ENCODE assay signal across 26 mouse cellular contexts in the genomic region with DNA sequence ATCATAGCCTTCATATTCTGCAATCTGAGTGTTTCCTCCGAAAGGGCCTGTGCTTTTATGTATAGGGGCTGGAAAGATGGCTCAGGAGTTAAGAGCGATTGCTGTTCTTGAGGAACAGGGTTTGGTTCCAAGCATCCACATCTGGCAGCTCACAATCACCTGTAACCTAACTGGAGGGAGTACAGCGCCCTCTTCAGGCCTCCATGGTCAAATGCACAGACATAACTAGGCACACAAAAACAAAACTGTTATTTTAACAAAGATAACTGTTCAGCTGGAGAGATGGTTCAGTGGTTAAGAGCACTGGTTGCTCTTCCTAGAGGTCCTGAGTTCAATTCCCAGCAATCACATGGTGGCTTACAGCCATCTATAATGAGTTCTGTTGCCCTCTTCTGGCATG. TPM values are rescaled to one million over a fixed set of nuclear protein-coding genes. Genes with fewer than 3 reads are reported as not detected.
DNase-seq lines count a peak whose midpoint lies in the region; ATAC-seq and TF ChIP-seq lines count a peak whose summit lies in the region.
"Had no signal": no experiment of that assay in that cellular context is flagged by ENCODE, and none has a peak within 500 bp of the region (broad histone marks: within the 10 kb centered on the region; RNA-seq: fewer than 3 reads in every experiment).

No protein-coding gene starts in this region.

- H3K79me2 ChIP-seq in CH12.LX (replicated peaks; ENCODE audit: control insufficient read depth, extremely low read depth, insufficient read depth, poor library complexity, severe bottlenecking), result 0 out of 2 replicates have a peak, but pooled peaks cover 2% of the 10 kb centered on the region

- no peak; the same call in 1 of the 2 replicates for TF ChIP-seq RAD21 in CH12.LX (IDR thresholded peaks at IDR 0.05; ENCODE audit: low read depth, low read length)

- TF ChIP-seq CTCF in gastrocnemius, adult 2 months (IDR thresholded peaks at IDR 0.05), result peak; percentile 8; the same call in 1 of the 2 replicates
- peak; percentile 38; the same call in 1 of the 2 replicates for TF ChIP-seq CTCF in liver, embryonic 14.5 days (IDR thresholded peaks at IDR 0.05; ENCODE audit: low read depth)
- TF ChIP-seq CTCF in CH12.LX (conservative IDR thresholded peaks at IDR 0.05 in 1 of 2, IDR thresholded peaks at IDR 0.05 in 1 of 2; ENCODE audit: low read depth in 2 of 2, low read length in 2 of 2), result peak; percentile 29 to 54; a peak in 3 of 4 replicates

- no peak for DNase-seq in gastrocnemius, adult 2 months
- no peak for DNase-seq in gastrocnemius, postnatal 10 days
- DNase-seq in liver, embryonic 14.5 days (ENCODE audit: low read depth in 3 of 3, low spot score in 3 of 3), result no peak
- DNase-seq in CH12.LX (ENCODE audit: extremely low read depth) (no peak), ZHBTc4 (ENCODE audit: low read depth, low spot score) (peak; percentile 58)
- DNase-seq in ovary, postnatal 14 days (ENCODE audit: low spot score), result no peak
- DNase-seq: cerebellum, adult 2 months; cerebellum, postnatal 36 days; gastrocnemius, postnatal 25 days; lung, adult 2 months; thymus, postnatal 14 days had no signal

- no peak overlapping the region for H3K27ac ChIP-seq in gastrocnemius, adult 2 months
- H3K27ac ChIP-seq in liver, embryonic 14.5 days, result no peak overlapping the region
- no peak overlapping the region for H3K27ac ChIP-seq in liver, embryonic 12.5 days
- no peak overlapping the region for H3K27ac ChIP-seq in CH12.LX (ENCODE audit: insufficient read depth, low read depth)
- H3K27ac ChIP-seq: hindbrain, embryonic 12.5 days; kidney, embryonic 15.5 days; limb, embryonic 15.5 days; macrophage; neural tube, embryonic 13.5 days; stomach, embryonic 15.5 days had no signal

- no peaks in the 10 kb centered on the region for H3K27me3 ChIP-seq in liver, embryonic 14.5 days (ENCODE audit: control insufficient read depth, insufficient read depth, low read length)
- no peaks in the 10 kb centered on the region for H3K27me3 ChIP-seq in liver, embryonic 12.5 days (replicated peaks)
- H3K27me3 ChIP-seq in CH12.LX (replicated peaks), result no peaks in the 10 kb centered on the region
- H3K27me3 ChIP-seq: hindbrain, embryonic 12.5 days; kidney, embryonic 15.5 days; limb, embryonic 15.5 days; neural tube, embryonic 13.5 days; stomach, embryonic 15.5 days had no signal

- in situ Hi-C loops in CH12.LX (cut with MboI; ENCODE audit: low pct_ligation_motif_present, low pct_unique_long_range_greater_than_20kb, low sequenced_read_pairs), result no loop called here

- no peak for TF ChIP-seq EP300 in liver, embryonic 14.5 days (IDR thresholded peaks at IDR 0.05; ENCODE audit: low read depth)
- TF ChIP-seq EP300 in CH12.LX (IDR thresholded peaks at IDR 0.05; ENCODE audit: low read length), result no peak

- ATAC-seq in liver, embryonic 14.5 days (ENCODE audit: insufficient read depth), result no peak
- ATAC-seq in liver, embryonic 12.5 days, result no peak
- no peak for ATAC-seq in erythroid progenitor cell, adult 5-6 weeks (replicated peaks; ENCODE audit: low FRiP score, poor library complexity, severe bottlenecking)

- H3K4me2 ChIP-seq in liver, embryonic 14.5 days (ENCODE audit: low read depth), result no peak overlapping the region
- no peak overlapping the region for H3K4me2 ChIP-seq in liver, embryonic 12.5 days
- no peak overlapping the region for H3K4me2 ChIP-seq in CH12.LX (ENCODE audit: insufficient read depth, low read depth, poor library complexity, severe bottlenecking)
- H3K4me2 ChIP-seq: hindbrain, embryonic 12.5 days; kidney, embryonic 15.5 days; limb, embryonic 15.5 days; midbrain, embryonic 11.5 days; neural tube, embryonic 13.5 days; stomach, embryonic 15.5 days had no signal

- no peak overlapping the region for H3K4me3 ChIP-seq in gastrocnemius, adult 2 months
- H3K4me3 ChIP-seq in liver, embryonic 14.5 days (ENCODE audit: insufficient read depth in 1 of 2, low read depth in 2 of 2, low read length in 2 of 2), result no peak overlapping the region
- no peak overlapping the region for H3K4me3 ChIP-seq in liver, embryonic 12.5 days
- no peak overlapping the region for H3K4me3 ChIP-seq in CH12.LX (replicated peaks in 1 of 3; ENCODE audit: low read depth in 2 of 3, low read length in 2 of 3, poor library complexity in 1 of 3)
- H3K4me3 ChIP-seq: hindbrain, embryonic 12.5 days; kidney, embryonic 15.5 days; limb, embryonic 15.5 days; neural tube, embryonic 13.5 days; stomach, embryonic 15.5 days had no signal

- no peak for TF ChIP-seq POLR2A in CH12.LX (IDR thresholded peaks at IDR 0.05; ENCODE audit: low read depth, low read length)

- dilution Hi-C loops in CH12.LX (cut with MboI; ENCODE audit: extremely low pct_ligation_motif_present, extremely low pct_unique_long_range_greater_than_20kb, low sequenced_read_pairs), result no loop called here

- no peaks in the 10 kb centered on the region for H3K36me3 ChIP-seq in liver, embryonic 14.5 days (replicated peaks; ENCODE audit: control insufficient read depth, insufficient read depth, low read depth)
- H3K36me3 ChIP-seq in liver, embryonic 12.5 days, result no peaks in the 10 kb centered on the region
- no peaks in the 10 kb centered on the region for H3K36me3 ChIP-seq in CH12.LX (replicated peaks in 1 of 2; ENCODE audit: control insufficient read depth in 1 of 2, insufficient read depth in 1 of 2, low read length in 1 of 2)
- H3K36me3 ChIP-seq: hindbrain, embryonic 12.5 days; kidney, embryonic 15.5 days; limb, embryonic 15.5 days; neural tube, embryonic 13.5 days; stomach, embryonic 15.5 days had no signal

- 56% methylated on average over 3 of the region's 3 CpGs for WGBS in liver, embryonic 14.5 days (ENCODE audit: insufficient replicate concordance)
- WGBS in liver, embryonic 12.5 days (ENCODE audit: insufficient replicate concordance), result 61% methylated on average over 3 of the region's 3 CpGs

- H3K9me3 ChIP-seq in liver, embryonic 14.5 days (ENCODE audit: control insufficient read depth, low read length), result no peaks in the 10 kb centered on the region
- H3K9me3 ChIP-seq in liver, embryonic 12.5 days (replicated peaks), result no peaks in the 10 kb centered on the region
- peaks cover 9% of the 10 kb centered on the region for H3K9me3 ChIP-seq in CH12.LX (replicated peaks; ENCODE audit: low read length)
- H3K9me3 ChIP-seq: kidney, embryonic 15.5 days; limb, embryonic 15.5 days; stomach, embryonic 15.5 days had no signal

- intact Hi-C loops in gastrocnemius, adult 2 months (cut with DNase I), result no loop called here

- H3K9ac ChIP-seq in liver, embryonic 14.5 days (replicated peaks), result no peak overlapping the region
- no peak overlapping the region for H3K9ac ChIP-seq in liver, embryonic 12.5 days
- no peak overlapping the region for H3K9ac ChIP-seq in CH12.LX (ENCODE audit: insufficient read depth, low read depth)
- H3K9ac ChIP-seq: hindbrain, embryonic 12.5 days; kidney, embryonic 15.5 days; limb, embryonic 15.5 days; neural tube, embryonic 13.5 days; stomach, embryonic 15.5 days had no signal

- no peaks in the 10 kb centered on the region for H3K4me1 ChIP-seq in liver, embryonic 14.5 days (replicated peaks; ENCODE audit: control insufficient read depth in 2 of 2, insufficient read depth in 2 of 2, low read length in 1 of 2)
- no peaks in the 10 kb centered on the region for H3K4me1 ChIP-seq in liver, embryonic 12.5 days
- H3K4me1 ChIP-seq in CH12.LX (ENCODE audit: control insufficient read depth in 1 of 2, insufficient read depth in 2 of 2), result no peaks in the 10 kb centered on the region
- H3K4me1 ChIP-seq: hindbrain, embryonic 12.5 days; kidney, embryonic 15.5 days; limb, embryonic 15.5 days; neural tube, embryonic 13.5 days; stomach, embryonic 15.5 days had no signal

TF ChIP-seq in CH12.LX, 34 proteins besides CTCF, POLR2A, EP300 and RAD21:
- TF ChIP-seq JUND (conservative IDR thresholded peaks at IDR 0.05; ENCODE audit: low read depth, low read length), result no peak
- TF ChIP-seq ZC3H11A (IDR thresholded peaks at IDR 0.05; ENCODE audit: low read depth, low read length), result no peak
- TF ChIP-seq TCF12 (IDR thresholded peaks at IDR 0.05; ENCODE audit: low read depth, low read length), result no peak
- TF ChIP-seq ELF1 (IDR thresholded peaks at IDR 0.05; ENCODE audit: low read depth, low read length), result no peak
- no peak for TF ChIP-seq E2F4 (IDR thresholded peaks at IDR 0.05; ENCODE audit: insufficient replicate concordance, low read depth, low read length)
- no peak for TF ChIP-seq IRF4 (IDR thresholded peaks at IDR 0.05; ENCODE audit: low read depth, low read length)
- TF ChIP-seq MEF2A (IDR thresholded peaks at IDR 0.05; ENCODE audit: borderline replicate concordance, low read depth, low read length), result no peak
- TF ChIP-seq TBP (conservative IDR thresholded peaks at IDR 0.05; ENCODE audit: low read depth, low read length), result no peak
- no peak for TF ChIP-seq CHD2 (IDR thresholded peaks at IDR 0.05; ENCODE audit: low read length)
- no peak for TF ChIP-seq MXI1 (IDR thresholded peaks at IDR 0.05; ENCODE audit: low read depth, low read length)
TF ChIP-seq in CH12.LX: peak in this region for 0.

RNA-seq across cellular contexts. Expression of a gene that starts 15.1 kb away (rescaled TPM):
- total RNA-seq in gastrocnemius, adult 2 months (2021), result 10 to 100 TPM; 62.8 to 88.2 TPM
- total RNA-seq in gastrocnemius, postnatal 10 days (2021), result 10 to 100 TPM; 85.7 to 96.6 TPM
- polyA plus RNA-seq in liver, embryonic 14.5 days (2012; rRNA removed), result 56.1 and 240 TPM in 2 replicates
- polyA plus RNA-seq in liver, embryonic 14.5 days (2014; fragmentation: Nextera tagmentation; extraction: Ambion mirVana), result 54.3 and 54.7 TPM in 2 replicates
- 112 and 122 TPM in 2 replicates for polyA plus RNA-seq in liver, embryonic 12.5 days (2016; fragmentation: Nextera tagmentation; extraction: Ambion mirVana)
- total RNA-seq in CH12.LX (2012; rRNA removed) (585 and 608 TPM in 2 replicates), CH12.LX (2014; rRNA removed) (809 and 869 TPM in 2 replicates)
- polyA plus RNA-seq in CH12.LX (2012; ENCODE audit: insufficient read length, low read depth), result 1,207 and 1,391 TPM in 2 replicates
- total RNA-seq in erythroid progenitor cell, adult 5-6 weeks (2015; ENCODE audit: low replicate concordance), result 114 and 141 TPM in 2 replicates
- 101 and 162 TPM in 2 replicates for total RNA-seq in erythroid progenitor cell, adult 5-6 weeks (2017; ENCODE audit: low replicate concordance)

RNA-seq across cellular contexts. Expression of a gene that starts 44.0 kb away (rescaled TPM):
- total RNA-seq in gastrocnemius, adult 2 months (2021), result not detected
- not detected for total RNA-seq in gastrocnemius, postnatal 10 days (2021)
- polyA plus RNA-seq in liver, embryonic 14.5 days (2012; rRNA removed), result not detected in 2 replicates
- not detected in 2 replicates for polyA plus RNA-seq in liver, embryonic 14.5 days (2014; fragmentation: Nextera tagmentation; extraction: Ambion mirVana)
- polyA plus RNA-seq in liver, embryonic 12.5 days (2016; fragmentation: Nextera tagmentation; extraction: Ambion mirVana), result not detected in 2 replicates
- not detected in 2 replicates for total RNA-seq in CH12.LX (2012; rRNA removed)
- not detected in 2 replicates for total RNA-seq in CH12.LX (2014; rRNA removed)
- polyA plus RNA-seq in CH12.LX (2012; ENCODE audit: insufficient read length, low read depth), result not detected in 2 replicates
- not detected in 2 replicates for total RNA-seq in erythroid progenitor cell, adult 5-6 weeks (2015; ENCODE audit: low replicate concordance)
- total RNA-seq in erythroid progenitor cell, adult 5-6 weeks (2017; ENCODE audit: low replicate concordance), result not detected in 2 replicates
- total RNA-seq: adrenal gland, adult 18-20 months; adrenal gland, postnatal 4 days; gastrocnemius, postnatal 25 days had no signal
- polyA plus RNA-seq: cerebellum, adult 2 months; forebrain, embryonic 11.5 days; frontal cortex, adult 2 months; heart, embryonic 16.5 days; hindbrain, embryonic 12.5 days; intestine, embryonic 14.5 days; kidney, embryonic 15.5 days; limb, embryonic 15.5 days; lung, adult 2 months; macrophage; midbrain, embryonic 11.5 days; neural tube, embryonic 13.5 days; stomach, embryonic 15.5 days had no signal
